Mouse (Mus musculus): ENCODE data around the gene Gm21680. TPM values are rescaled to one million over a fixed set of nuclear protein-coding genes. Genes with fewer than 3 reads are reported as not detected.

The Gm21680 gene
- polyA plus RNA-seq, 1 experiment from 2014 or later: 0.09 TPM

Other genes with a start within 250 kb of the Gm21680 start
- 38.9 and 39.0 TPM in 2 replicates for gene Actr3b, start 212.7 kb downstream of the Gm21680 start, polyA plus RNA-seq (2016; fragmentation: Nextera tagmentation; extraction: Ambion mirVana)
- gene Gm21663, start 30.3 kb downstream of the Gm21680 start, polyA plus RNA-seq (2016; fragmentation: Nextera tagmentation; extraction: Ambion mirVana): 0.24 and 0.27 TPM in 2 replicates
- gene Gm21671, start 18.2 kb downstream of the Gm21680 start, polyA plus RNA-seq (2016; fragmentation: Nextera tagmentation; extraction: Ambion mirVana): 0.14 TPM in 1 of 2 replicates, not detected in the other
- gene Gm21698, start 16.0 kb upstream of the Gm21680 start, polyA plus RNA-seq (2016; fragmentation: Nextera tagmentation; extraction: Ambion mirVana): 0.13 and 0.22 TPM in 2 replicates
- gene Gm1979, start 32.1 kb upstream of the Gm21680 start, polyA plus RNA-seq (2016; fragmentation: Nextera tagmentation; extraction: Ambion mirVana): 0.54 TPM in 1 of 2 replicates, not detected in the other
- gene Gm5862, start 50.3 kb upstream of the Gm21680 start, polyA plus RNA-seq (2016; fragmentation: Nextera tagmentation; extraction: Ambion mirVana): not detected in 2 replicates
- gene Speer4a, start 66.9 kb upstream of the Gm21680 start, polyA plus RNA-seq (2016; fragmentation: Nextera tagmentation; extraction: Ambion mirVana): 0.06 and 0.10 TPM in 2 replicates
- 0.19 TPM in 1 of 2 replicates, not detected in the other for gene Gm7347, start 85.9 kb upstream of the Gm21680 start, polyA plus RNA-seq (2016; fragmentation: Nextera tagmentation; extraction: Ambion mirVana)
- gene Gm10471, start 116.6 kb upstream of the Gm21680 start, polyA plus RNA-seq (2016; fragmentation: Nextera tagmentation; extraction: Ambion mirVana): 0.06 TPM in 1 of 2 replicates, not detected in the other
- gene 5031410I06Rik, start 132.7 kb upstream of the Gm21680 start, polyA plus RNA-seq (2016; fragmentation: Nextera tagmentation; extraction: Ambion mirVana): 0.09 TPM in 1 of 2 replicates, not detected in the other
- gene Gm10220, start 148.8 kb upstream of the Gm21680 start, polyA plus RNA-seq (2016; fragmentation: Nextera tagmentation; extraction: Ambion mirVana): 0.12 and 0.17 TPM in 2 replicates